Mouse (Mus musculus) lung, postnatal 0 days (tissue): ENCODE results near the gene Sprr2b. TPM values are rescaled to one million over a fixed set of nuclear protein-coding genes. Genes with fewer than 3 reads are reported as not detected.

ENCODE experiments used
- ATAC-seq: fragments of 200-750 bp; cut with Nextera tagmentation; 2 replicates; pipeline ENCODE4 v1.8.0; 2017; ENCODE audit warnings: moderate library complexity
- DNase-seq: peaks from one replicate; pipeline ENCODE4 v3.0.0-alpha.2; 2016; ENCODE audit warnings: low spot score
- H3K27ac ChIP-seq: fragments of 300-500 bp; sonication (generic); 2 replicates; pipeline ENCODE4 v1.5.1; 2014; ENCODE audit warnings: antibody characterized with exemption, mild to moderate bottlenecking, low read length, mixed read lengths
- H3K27me3 ChIP-seq: fragments of 300-500 bp; sonication (generic); replicated peaks from 2 replicates; pipeline ENCODE4 v1.6.1; 2014; ENCODE audit warnings: low read length, mixed read lengths; ENCODE audit not compliant: insufficient read depth
- H3K36me3 ChIP-seq: fragments of 300-500 bp; sonication (generic); 2 replicates; pipeline ENCODE4 v1.6.1; 2014; ENCODE audit warnings: low read length, mixed read lengths; ENCODE audit not compliant: insufficient read depth
- H3K4me1 ChIP-seq: fragments of 300-500 bp; sonication (generic); 2 replicates; pipeline ENCODE4 v1.6.1; 2014; ENCODE audit warnings: antibody characterized with exemption, low read depth, low read length, mixed read lengths; ENCODE audit not compliant: insufficient read depth
- H3K4me2 ChIP-seq: fragments of 300-500 bp; sonication (generic); replicated peaks from 2 replicates; pipeline ENCODE4 v1.6.1; 2014; ENCODE audit warnings: low read depth, mild to moderate bottlenecking, low read length, moderate library complexity, mixed read lengths
- H3K4me3 ChIP-seq: fragments of 300-500 bp; sonication (generic); 2 replicates; pipeline ENCODE4 v1.5.1; 2014; ENCODE audit warnings: low read depth, low read length
- H3K9ac ChIP-seq: fragments of 300-500 bp; sonication (generic); replicated peaks from 2 replicates; pipeline ENCODE4 v1.6.1; 2014; ENCODE audit warnings: low read depth, mild to moderate bottlenecking
- H3K9me3 ChIP-seq: fragments of 300-500 bp; sonication (generic); 2 replicates; pipeline ENCODE4 v1.6.1; 2016; ENCODE audit warnings: low read length, mixed read lengths
- CTCF ChIP-seq: IDR thresholded peaks from 2 replicates; pipeline ENCODE4 v1.5.1; 2016; ENCODE audit warnings: antibody characterized with exemption, mild to moderate bottlenecking
- EP300 ChIP-seq: IDR thresholded peaks from 2 replicates; pipeline ENCODE4 v1.6.1; 2016; ENCODE audit warnings: antibody characterized with exemption, mild to moderate bottlenecking, control low read depth
- WGBS: fragments of 180-500 bp; shearing (Covaris S2); extraction: QIAGEN DNeasy Blood & Tissue Kit; methylation state at CpG from one replicate; pipeline ENCODE4 v1.1.7; 2014; 5-methylcytosine and 5-hydroxymethylcytosine counted together
- polyA plus RNA-seq: library from polyadenylated mRNA; unstranded; fragments of >200 nt; fragmentation: Nextera tagmentation; extraction: Ambion mirVana; gene quantifications from 2 replicates; pipeline ENCODE4 v1.2.1, GENCODE M21; 2015

The Sprr2b gene
- polyA plus RNA-seq, 1 experiment from 2014 or later: not detected

DNA sequence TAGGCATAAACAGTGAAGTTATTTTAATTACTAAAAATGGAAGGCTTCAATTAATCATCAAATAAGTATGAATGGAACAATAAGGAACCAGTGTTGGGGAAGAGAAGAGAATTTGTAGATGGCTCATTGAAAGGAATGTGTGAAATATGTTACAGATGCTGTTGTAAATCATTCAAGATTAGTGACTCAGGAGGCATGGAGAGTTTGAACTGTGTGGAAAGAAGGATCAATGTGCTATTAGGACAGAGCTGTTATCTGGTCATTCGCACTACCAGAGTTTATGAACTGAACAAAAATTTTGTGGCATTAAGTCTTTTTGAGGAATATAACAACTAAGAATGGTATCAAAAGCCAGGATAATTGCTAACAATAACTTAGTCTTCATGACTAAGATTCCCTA is 9.0 kb upstream of the Sprr2b start:
- WGBS: 91% methylated on average over 1 of the region's 1 CpGs
- no peak overlapping the region for H3K4me3 ChIP-seq
- TF ChIP-seq CTCF (no peak), EP300 (no peak)

GRCm38 (mm10) chr3:92317384-92317783 is 964 bp downstream of the Sprr2b start:
- Histone ChIP-seq H3K27ac (no peak overlapping the region), H3K36me3 (no peaks in the 10 kb centered on the region), H3K4me1 (no peaks in the 10 kb centered on the region), H3K4me3 (no peak overlapping the region), H3K4me2 (no peak overlapping the region), H3K9me3 (no peaks in the 10 kb centered on the region), H3K9ac (no peak overlapping the region), H3K27me3 (no peaks in the 10 kb centered on the region)
- ATAC-seq (no peak), DNase-seq (no peak)
- TF ChIP-seq CTCF: no peak
- TF ChIP-seq EP300: no peak
- 65% methylated on average over 2 of the region's 2 CpGs for WGBS

More for the DNA sequence above, 9.0 kb upstream of the Sprr2b start:
- Histone ChIP-seq H3K27me3 (no peaks in the 10 kb centered on the region), H3K27ac (no peak overlapping the region), H3K36me3 (no peaks in the 10 kb centered on the region), H3K4me1 (no peaks in the 10 kb centered on the region), H3K4me2 (no peak overlapping the region), H3K9me3 (no peaks in the 10 kb centered on the region), H3K9ac (no peak overlapping the region)
- DNase-seq: no peak
- no peak for ATAC-seq

GRCm38 (mm10) chr3:92336278-92336677 is 19.9 kb downstream of the Sprr2b start:
- Histone ChIP-seq H3K4me1 (no peaks in the 10 kb centered on the region), H3K27me3 (no peaks in the 10 kb centered on the region), H3K36me3 (no peaks in the 10 kb centered on the region), H3K4me2 (no peak overlapping the region), H3K9ac (no peak overlapping the region), H3K4me3 (no peak overlapping the region), H3K9me3 (no peaks in the 10 kb centered on the region), H3K27ac (no peak overlapping the region)
- no peak for TF ChIP-seq EP300
- no peak for DNase-seq
- ATAC-seq: no peak
- 48% methylated on average over 1 of the region's 1 CpGs for WGBS

DNA sequence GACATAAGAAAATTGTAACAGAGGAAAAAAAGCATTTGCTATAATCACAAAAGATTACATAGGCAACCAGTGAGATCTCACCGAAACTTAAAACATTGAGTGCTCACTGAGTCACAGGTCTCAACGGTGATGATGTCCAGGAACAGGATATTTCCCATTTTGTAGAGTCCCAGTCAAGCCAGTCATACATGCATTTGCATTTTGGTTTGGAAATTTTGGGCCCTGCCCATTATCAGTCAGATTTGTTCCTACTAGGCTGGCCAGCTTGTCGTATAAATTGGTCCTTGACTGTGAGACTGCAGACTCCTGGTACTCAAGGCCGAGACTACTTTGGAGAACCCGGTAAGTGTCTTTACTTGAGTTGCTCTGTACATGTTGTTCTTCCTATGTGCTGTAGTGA is 22.4 kb downstream of the Sprr2b start, which contains the start of gene Sprr2d:
TSS of gene Sprr2d (plus strand) at position 301 of the 400 bp plus-strand sequence.
- no peaks in the 10 kb centered on the region for H3K36me3 ChIP-seq
- TF ChIP-seq CTCF: no peak
- no peak for TF ChIP-seq EP300

DNA sequence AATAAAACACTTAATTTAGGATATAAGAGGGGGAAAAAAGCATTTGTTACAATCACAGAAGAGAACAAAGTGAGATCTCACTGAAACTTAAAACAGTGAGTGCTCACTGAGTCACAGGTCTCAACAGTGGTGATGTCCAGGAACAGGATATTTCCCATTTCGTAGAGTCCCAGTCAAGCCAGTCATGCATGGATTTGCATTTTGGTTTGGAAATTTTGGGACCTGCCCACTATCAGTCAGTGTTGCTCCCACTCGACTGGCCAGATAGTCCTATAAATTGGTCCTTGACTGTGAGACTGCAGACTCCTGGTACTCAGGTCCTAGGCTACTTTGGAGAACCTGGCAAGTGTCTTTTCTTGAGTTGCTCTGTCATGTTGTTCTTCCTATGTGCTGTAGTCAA is 35.4 kb downstream of the Sprr2b start, which contains the start of gene Sprr2e:
TSS of gene Sprr2e (plus strand) at position 301 of the 400 bp plus-strand sequence.
- Histone ChIP-seq H3K27ac (no peak within 1 kb of the TSS), H3K9me3 (no peaks in the 10 kb centered on the region), H3K4me1 (no peaks in the 10 kb centered on the region), H3K27me3 (no peaks in the 10 kb centered on the region), H3K4me2 (no peak within 1 kb of the TSS), H3K9ac (no peak within 1 kb of the TSS), H3K36me3 (no peaks in the 10 kb centered on the region), H3K4me3 (no peak within 1 kb of the TSS)
- no peak for ATAC-seq
- no peak for TF ChIP-seq CTCF
- no peak for TF ChIP-seq EP300
- no peak for DNase-seq
- 74% methylated on average over 2 of the region's 2 CpGs for WGBS

More for the DNA sequence above, 22.4 kb downstream of the Sprr2b start, which contains the start of gene Sprr2d:
- no peak within 1 kb of the TSS for H3K4me3 ChIP-seq
- no peaks in the 10 kb centered on the region for H3K4me1 ChIP-seq
- H3K9me3 ChIP-seq: no peaks in the 10 kb centered on the region
- 77% methylated on average over 5 of the region's 5 CpGs for WGBS
- no peak for ATAC-seq
- no peaks in the 10 kb centered on the region for H3K27me3 ChIP-seq
- H3K4me2 ChIP-seq: no peak within 1 kb of the TSS
- no peak within 1 kb of the TSS for H3K27ac ChIP-seq
- DNase-seq: no peak
- H3K9ac ChIP-seq: no peak within 1 kb of the TSS

DNA sequence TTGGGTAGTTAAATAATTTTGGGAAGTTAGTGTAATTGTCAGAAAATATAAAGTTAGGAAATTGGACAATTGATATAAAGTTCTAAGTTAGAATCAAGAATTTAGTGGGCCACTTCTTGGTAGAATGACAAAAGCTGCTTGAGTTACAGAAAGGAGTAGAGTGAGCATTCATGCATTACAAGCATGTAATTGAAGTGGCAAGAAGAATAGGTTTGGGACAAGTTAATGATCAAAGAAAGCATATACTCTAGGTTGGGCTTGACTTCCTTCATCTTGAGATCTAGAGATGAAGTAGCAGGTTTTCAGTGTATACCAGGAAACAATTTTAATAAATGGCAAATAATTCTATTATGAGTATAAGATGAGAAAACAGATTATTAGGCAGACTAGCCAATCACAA is 45.2 kb downstream of the Sprr2b start:
- DNase-seq (no peak), ATAC-seq (no peak)
- no peaks in the 10 kb centered on the region for H3K9me3 ChIP-seq
- H3K9ac ChIP-seq: no peak overlapping the region
- no peak overlapping the region for H3K27ac ChIP-seq
- no peak overlapping the region for H3K4me2 ChIP-seq
- H3K4me3 ChIP-seq: no peak overlapping the region
- no peaks in the 10 kb centered on the region for H3K36me3 ChIP-seq
- H3K4me1 ChIP-seq: no peaks in the 10 kb centered on the region
- H3K27me3 ChIP-seq: no peaks in the 10 kb centered on the region
- no peak for TF ChIP-seq EP300
- no peak for TF ChIP-seq CTCF

DNA sequence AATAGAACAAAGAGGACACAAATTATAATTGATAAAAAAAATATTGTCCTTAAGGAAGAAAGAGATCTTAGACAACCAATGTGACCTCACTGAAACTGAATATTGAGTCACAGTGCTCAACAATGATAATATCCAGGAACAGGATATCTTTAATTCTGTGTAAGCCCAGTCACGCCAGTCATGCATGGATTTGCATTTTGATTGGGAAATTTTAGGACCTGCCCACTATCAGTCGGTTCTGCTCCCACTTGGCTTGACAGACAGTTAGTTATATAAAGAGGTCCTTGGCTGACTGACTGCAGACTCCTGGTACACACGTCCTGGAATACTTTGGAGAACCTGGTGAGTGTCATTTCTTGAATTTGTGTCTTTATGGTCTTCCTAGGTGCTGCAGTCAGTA is 48.5 kb downstream of the Sprr2b start, which contains the start of gene Sprr2f:
TSS of gene Sprr2f (plus strand) at position 301 of the 400 bp plus-strand sequence.
- WGBS: 60% methylated on average over 3 of the region's 3 CpGs
- Histone ChIP-seq H3K27ac (no peak within 1 kb of the TSS), H3K9me3 (no peaks in the 10 kb centered on the region), H3K4me3 (no peak within 1 kb of the TSS), H3K36me3 (no peaks in the 10 kb centered on the region), H3K9ac (no peak within 1 kb of the TSS), H3K4me1 (no peaks in the 10 kb centered on the region), H3K4me2 (no peak within 1 kb of the TSS), H3K27me3 (no peaks in the 10 kb centered on the region)
- no peak for TF ChIP-seq CTCF
- no peak for TF ChIP-seq EP300
- DNase-seq: no peak
- ATAC-seq: no peak

Other genes with a start within 250 kb of the Sprr2b start
- 1.1 and 1.2 TPM in 2 replicates for gene Lor, start 233.5 kb upstream of the Sprr2b start, polyA plus RNA-seq
- gene Prr9, start 192.7 kb upstream of the Sprr2b start, polyA plus RNA-seq: not detected in 2 replicates
- gene Lelp1, start 173.9 kb upstream of the Sprr2b start, polyA plus RNA-seq: not detected in 2 replicates
- gene Sprr2a1, start 100.8 kb upstream of the Sprr2b start, polyA plus RNA-seq: 0.05 and 0.06 TPM in 2 replicates
- gene Sprr2a2, start 100.7 kb upstream of the Sprr2b start, polyA plus RNA-seq: 0.41 TPM in 1 of 2 replicates, not detected in the other
- gene Sprr2a3, start 31.2 kb upstream of the Sprr2b start, polyA plus RNA-seq: not detected in 2 replicates
- not detected in 2 replicates for gene Sprr2d, start 22.5 kb downstream of the Sprr2b start, polyA plus RNA-seq
- not detected in 2 replicates for gene Sprr2e, start 35.5 kb downstream of the Sprr2b start, polyA plus RNA-seq
- not detected in 2 replicates for gene Sprr2f, start 48.6 kb downstream of the Sprr2b start, polyA plus RNA-seq
- gene Sprr2h, start 69.1 kb downstream of the Sprr2b start, polyA plus RNA-seq: not detected in 2 replicates
- gene Sprr2i, start 91.4 kb downstream of the Sprr2b start, polyA plus RNA-seq: not detected in 2 replicates
- gene Sprr2j-ps, start 101.5 kb downstream of the Sprr2b start, polyA plus RNA-seq: not detected in 2 replicates
- gene Gm9774, start 112.8 kb downstream of the Sprr2b start, polyA plus RNA-seq: 7.4 TPM in 2 replicates
- gene Sprr2k, start 116.0 kb downstream of the Sprr2b start, polyA plus RNA-seq: not detected in 2 replicates
- gene Sprr1b, start 122.2 kb downstream of the Sprr2b start, polyA plus RNA-seq: not detected in 2 replicates
- gene Sprr3, start 142.1 kb downstream of the Sprr2b start, polyA plus RNA-seq: not detected in 2 replicates
- 2.0 and 2.7 TPM in 2 replicates for gene Sprr1a, start 169.3 kb downstream of the Sprr2b start, polyA plus RNA-seq
- gene Sprr4, start 183.9 kb downstream of the Sprr2b start, polyA plus RNA-seq: not detected in 2 replicates
- not detected in 2 replicates for gene 2310046K23Rik, start 217.9 kb downstream of the Sprr2b start, polyA plus RNA-seq